Mouse (Mus musculus) stomach, postnatal 0 days (tissue): ENCODE data around the gene Ubxn6. TPM values are rescaled to one million over a fixed set of nuclear protein-coding genes. Genes with fewer than 3 reads are reported as not detected.
"Not testable (repeated sequence)": the region's sequence is repeated elsewhere in the genome, so short reads cannot be mapped to it uniquely, and the experiment has no call there.

ENCODE experiments used
- ATAC-seq: fragments of 200-750 bp; cut with Nextera tagmentation; 2 replicates; pipeline ENCODE4 v1.8.0; 2017; ENCODE audit not compliant: low FRiP score, low TSS enrichment
- DNase-seq: peaks from one replicate; pipeline ENCODE4 v3.0.0-alpha.2; 2016; ENCODE audit warnings: low spot score
- H3K27ac ChIP-seq: fragments of 300-500 bp; sonication (generic); replicated peaks from 2 replicates; pipeline ENCODE4 v1.5.1; 2014; ENCODE audit warnings: mild to moderate bottlenecking, control low read depth
- H3K27me3 ChIP-seq: fragments of 300-500 bp; sonication (generic); 2 replicates; pipeline ENCODE4 v1.6.1; 2014; ENCODE audit warnings: low read length; ENCODE audit not compliant: control insufficient read depth, insufficient read depth
- H3K36me3 ChIP-seq: fragments of 300-500 bp; sonication (generic); 2 replicates; pipeline ENCODE4 v1.6.1; 2014; ENCODE audit warnings: low read length, mixed read lengths; ENCODE audit not compliant: control insufficient read depth, insufficient read depth
- H3K4me1 ChIP-seq: fragments of 300-500 bp; sonication (generic); replicated peaks from 2 replicates; pipeline ENCODE4 v1.6.1; 2014; ENCODE audit warnings: antibody characterized with exemption; ENCODE audit not compliant: control insufficient read depth, insufficient read depth
- H3K4me2 ChIP-seq: fragments of 300-500 bp; sonication (generic); replicated peaks from 2 replicates; pipeline ENCODE4 v1.6.1; 2014; ENCODE audit warnings: low read depth, mild to moderate bottlenecking, control low read depth, moderate library complexity
- H3K4me3 ChIP-seq: fragments of 300-500 bp; sonication (generic); 2 replicates; pipeline ENCODE4 v1.5.1; 2014; ENCODE audit warnings: low read depth, low read length, control low read depth
- H3K9ac ChIP-seq: fragments of 300-500 bp; sonication (generic); 2 replicates; pipeline ENCODE4 v1.6.1; 2014; ENCODE audit warnings: mild to moderate bottlenecking, low read length, control low read depth, mixed read lengths
- H3K9me3 ChIP-seq: fragments of 300-500 bp; sonication (generic); 2 replicates; pipeline ENCODE4 v1.6.1; 2016; ENCODE audit warnings: low read length; ENCODE audit not compliant: control insufficient read depth
- CTCF ChIP-seq: IDR thresholded peaks from 2 replicates; pipeline ENCODE4 v1.5.1; 2016; ENCODE audit warnings: antibody characterized with exemption, low read depth, mild to moderate bottlenecking, moderate library complexity
- EP300 ChIP-seq: optimal IDR thresholded peaks from 2 replicates; pipeline ENCODE3; 2016; ENCODE audit warnings: antibody characterized with exemption
- WGBS: fragments of 180-500 bp; shearing (Covaris S2); extraction: QIAGEN DNeasy Blood & Tissue Kit; methylation state at CpG from one replicate; pipeline ENCODE4 v1.1.7; 2014; 5-methylcytosine and 5-hydroxymethylcytosine counted together
- polyA plus RNA-seq: library from polyadenylated mRNA; unstranded; fragments of >200 nt; fragmentation: Nextera tagmentation; extraction: Ambion mirVana; gene quantifications from 2 replicates; pipeline ENCODE4 v1.2.1, GENCODE M21; 2015

Gene Ubxn6
- polyA plus RNA-seq, 1 experiment from 2014 or later, result 43.0 TPM

GRCm38 (mm10) chr17:56078880-56079795, 4.3 kb upstream of the Ubxn6 start, which contains the start of gene Hdgfl2:
TSS of gene Hdgfl2 (plus strand) at chr17:56079634.
- Histone ChIP-seq H3K36me3 (peaks cover 6% of the 10 kb centered on the region), H3K9me3 (no peaks in the 10 kb centered on the region), H3K27ac (peak within 1 kb of the TSS; percentile 81; the same call in 1 of the 2 replicates), H3K27me3 (no peaks in the 10 kb centered on the region), H3K4me3 (peak within 1 kb of the TSS; percentile 79), H3K4me2 (peak within 1 kb of the TSS; percentile 90), H3K9ac (peak within 1 kb of the TSS; percentile 89), H3K4me1 (peaks cover 8% of the 10 kb centered on the region)
- ATAC-seq, result peak; percentile 95
- TF ChIP-seq EP300 (no peak), CTCF (no peak)
- WGBS, result under 1% methylated on average over 61 of the region's 61 CpGs
- peak; percentile 100 for DNase-seq

DNA sequence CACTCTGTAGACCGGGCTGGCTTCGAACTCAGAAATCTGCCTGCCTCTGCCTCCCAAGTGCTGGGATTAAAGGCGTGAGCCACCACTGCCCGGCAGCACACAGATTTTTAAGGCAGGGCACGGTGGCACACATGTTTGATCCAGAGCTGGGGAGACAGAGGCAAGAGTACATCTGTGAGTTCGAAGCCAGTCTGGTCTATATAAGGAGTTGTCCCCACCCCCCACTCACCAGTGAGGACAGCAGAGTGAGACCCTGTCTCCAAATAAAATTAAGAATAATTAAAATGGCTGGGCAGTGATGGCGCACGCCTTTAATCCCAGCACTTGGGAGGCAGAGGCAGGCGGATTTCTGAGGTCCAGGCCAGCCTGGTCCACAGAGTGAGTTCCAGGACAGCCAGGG, 3.5 kb upstream of the Ubxn6 start:
- not testable (repeated sequence) for DNase-seq, H3K36me3 ChIP-seq, H3K9me3 ChIP-seq, H3K9ac ChIP-seq, H3K27me3 ChIP-seq, ATAC-seq
- H3K27ac ChIP-seq, result peak overlapping the region; percentile 56; the same call in 1 of the 2 replicates
- peak overlapping the region; percentile 18; the same call in 1 of the 2 replicates for H3K4me3 ChIP-seq
- H3K4me1 ChIP-seq, result peaks cover 11% of the 10 kb centered on the region
- WGBS, result 64% methylated on average over 9 of the region's 9 CpGs
- peak overlapping the region; percentile 23; the same call in 1 of the 2 replicates for H3K4me2 ChIP-seq

DNA sequence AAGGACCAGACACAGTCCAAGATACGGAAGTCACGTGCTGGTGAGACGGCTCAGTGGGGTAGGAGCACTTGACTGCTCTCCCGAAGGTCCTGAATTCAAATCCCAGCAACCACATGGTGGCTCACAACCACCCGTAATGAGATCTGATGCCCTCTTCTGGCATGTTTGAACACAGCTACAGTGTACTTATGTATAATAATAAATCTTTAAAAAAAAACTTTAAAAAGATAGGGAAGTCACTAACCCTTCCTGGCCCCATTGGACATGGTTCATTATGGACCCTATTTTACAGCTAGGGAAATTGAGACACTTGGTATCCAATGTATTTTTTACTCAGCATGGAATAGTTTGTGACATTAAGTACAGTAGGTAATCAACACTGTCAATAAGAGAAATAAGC, 2.7 kb upstream of the Ubxn6 start:
- Histone ChIP-seq H3K27ac (no peak overlapping the region), H3K27me3 (no peaks in the 10 kb centered on the region), H3K36me3 (peaks cover 4% of the 10 kb centered on the region), H3K4me1 (peaks cover 11% of the 10 kb centered on the region), H3K9me3 (no peaks in the 10 kb centered on the region), H3K4me3 (no peak overlapping the region), H3K9ac (no peak overlapping the region), H3K4me2 (no peak overlapping the region)
- no peak for DNase-seq
- ATAC-seq, result no peak
- 92% methylated on average over 5 of the region's 5 CpGs for WGBS
- TF ChIP-seq CTCF, result 0 out of 2 replicates have a peak, but pooled peaks have one; percentile 8
- TF ChIP-seq EP300, result no peak

- Histone ChIP-seq H3K27me3 (no peaks in the 10 kb centered on the region), H3K36me3 (peaks cover 26% of the 10 kb centered on the region), H3K9ac (peak overlapping the region; percentile 91), H3K4me2 (peak overlapping the region; percentile 69), H3K4me3 (peak overlapping the region; percentile 74), H3K27ac (peak overlapping the region; percentile 99), H3K4me1 (peaks cover 8% of the 10 kb centered on the region), H3K9me3 (no peaks in the 10 kb centered on the region)
- WGBS, result 7% methylated on average over 21 of the region's 22 CpGs
- peak; percentile 97 for DNase-seq
- peak; percentile 55 for ATAC-seq
- no peak for TF ChIP-seq EP300
- TF ChIP-seq CTCF, result no peak
Observed at GRCm38 (mm10) chr17:56074097-56074826, 566 bp downstream of the Ubxn6 start.

DNA sequence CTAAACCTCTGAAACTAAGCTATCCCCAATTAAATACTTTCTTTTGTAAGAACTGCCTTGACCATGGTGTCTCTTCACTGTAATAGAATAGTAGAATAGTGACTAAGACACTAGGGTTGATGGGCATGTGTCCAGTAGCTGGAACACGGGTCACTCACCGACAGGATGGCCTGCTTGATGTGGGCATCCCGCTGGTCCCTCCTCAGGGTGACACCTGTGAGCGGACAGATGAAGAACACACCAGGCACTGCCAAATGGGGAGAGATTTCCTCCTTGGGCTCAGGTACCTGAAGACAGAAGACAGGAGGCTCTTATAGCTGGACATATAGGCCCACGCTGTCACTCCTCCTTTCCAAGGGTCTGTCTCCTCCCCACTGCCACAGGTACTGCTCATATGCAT, 2.6 kb downstream of the Ubxn6 start:
- TF ChIP-seq CTCF (no peak), EP300 (no peak)
- H3K4me3 ChIP-seq, result no peak overlapping the region
- no peak overlapping the region for H3K9ac ChIP-seq
- H3K9me3 ChIP-seq, result no peaks in the 10 kb centered on the region
- DNase-seq (no peak), ATAC-seq (no peak)
- H3K27me3 ChIP-seq, result no peaks in the 10 kb centered on the region
- 90% methylated on average over 5 of the region's 5 CpGs for WGBS
- H3K36me3 ChIP-seq, result peaks cover 41% of the 10 kb centered on the region
- H3K27ac ChIP-seq, result no peak overlapping the region
- H3K4me1 ChIP-seq, result peaks cover 8% of the 10 kb centered on the region
- no peak overlapping the region for H3K4me2 ChIP-seq
